In the genomic region with DNA sequence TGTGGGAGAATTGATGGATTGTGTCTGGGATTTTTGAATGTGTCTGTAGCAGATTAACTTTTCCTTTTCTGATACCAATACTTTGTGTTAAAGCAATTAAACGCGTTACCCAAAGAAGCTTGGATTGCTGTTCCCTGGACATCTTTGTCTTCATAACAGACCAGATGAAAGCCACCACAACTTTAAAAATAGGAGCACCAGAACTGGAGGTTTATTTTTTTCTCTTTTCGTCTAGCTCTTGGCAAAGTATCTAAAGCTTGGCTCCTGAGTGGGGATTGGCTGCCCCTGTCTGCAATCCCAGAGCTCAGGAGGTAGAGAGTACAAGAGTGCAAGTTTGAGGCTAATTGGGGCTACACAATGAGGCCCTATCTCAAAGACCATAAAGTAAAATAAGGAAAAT, we compare ENCODE assay signal across 24 mouse cellular contexts.
DNase-seq lines count a peak whose midpoint lies in the region; ATAC-seq and TF ChIP-seq lines count a peak whose summit lies in the region.
"Had no signal": no experiment of that assay in that cellular context is flagged by ENCODE, and none has a peak within 500 bp of the region (broad histone marks: within the 10 kb centered on the region; RNA-seq: fewer than 3 reads in every experiment).

No protein-coding gene starts in this region.

- no peak for TF ChIP-seq CTCF in left cerebral cortex, adult 2 months (IDR thresholded peaks at IDR 0.05)

- ATAC-seq in frontal cortex, adult (ENCODE audit: low TSS enrichment): peak; percentile 34; the same call in 1 of the 2 replicates
- ATAC-seq: forebrain, embryonic 13.5 days; hindbrain, embryonic 16.5 days had no signal

- DNase-seq in frontal cortex, postnatal 14 days (ENCODE audit: low spot score in 2 of 2): no peak
- DNase-seq in left cerebral cortex, adult 2 months (ENCODE audit: extremely low spot score in 1 of 2, low spot score in 2 of 2): no peak
- no peak for DNase-seq in left cerebral cortex, adult 11 months (ENCODE audit: low spot score)
- peak; percentile 51 for DNase-seq in brain, adult 2 months (ENCODE audit: low read depth, low spot score)
- DNase-seq in telencephalon, adult 2 months (ENCODE audit: low read depth, low spot score): peak; percentile 56
- no peak for DNase-seq in testis, postnatal 10 days (ENCODE audit: low spot score)
- DNase-seq: adrenal gland, adult 2 months; adrenal gland, postnatal 14 days; B cell, adult 2 months; cerebellum, adult 18-20 months; cerebellum, adult 9-10 months; cerebellum, postnatal 14 days; gastrocnemius, adult 2 months; gastrocnemius, postnatal 14 days; heart, postnatal 10 days; heart, postnatal 36 days had no signal

- no peak overlapping the region for H3K4me3 ChIP-seq in left cerebral cortex, adult 2 months
- H3K4me3 ChIP-seq: forebrain, embryonic 10.5 days; forebrain, embryonic 13.5 days; gastrocnemius, adult 2 months; heart, embryonic 12.5 days; heart, embryonic 15.5 days; hindbrain, embryonic 10.5 days; hindbrain, embryonic 13.5 days had no signal

- intact Hi-C loops in left cerebral cortex, adult 2 months (cut with DNase I): no loop called here

- peak overlapping the region; percentile 61 for H3K27ac ChIP-seq in left cerebral cortex, adult 2 months
- H3K27ac ChIP-seq: forebrain, embryonic 10.5 days; forebrain, embryonic 13.5 days; gastrocnemius, adult 2 months; heart, embryonic 15.5 days; hindbrain, embryonic 10.5 days; hindbrain, embryonic 13.5 days had no signal

Comparison
In these comparisons a context has a peak if more than half of its experiments do, and no peak if none do; other contexts are left out.
1. DNase-seq: peak in brain, adult 2 months (single experiment) and telencephalon, adult 2 months (single experiment); none in frontal cortex, postnatal 14 days (0 of 2), left cerebral cortex, adult 2 months (0 of 2), left cerebral cortex, adult 11 months (single experiment) and testis, postnatal 10 days (single experiment).